Mouse (Mus musculus): ENCODE measurements around the gene Zbed6. TPM values are rescaled to one million over a fixed set of nuclear protein-coding genes. Genes with fewer than 3 reads are reported as not detected.
"Not testable (repeated sequence)": the region's sequence is repeated elsewhere in the genome, so short reads cannot be mapped to it uniquely, and the experiment has no call there.

Zbed6 gene
- polyA plus RNA-seq, 1 experiment from 2014 or later: not detected

- no peaks in the 10 kb centered on the region for H3K27me3 ChIP-seq (replicated peaks; ENCODE audit: control insufficient read depth, insufficient read depth, low read length)
- H3K4me2 ChIP-seq (ENCODE audit: low read length): no peak overlapping the region
- no peak for ATAC-seq
- WGBS: 30% methylated on average over 7 of the region's 7 CpGs
- H3K27ac ChIP-seq (ENCODE audit: low read depth, low read length): no peak overlapping the region
- no peak overlapping the region for H3K9ac ChIP-seq (ENCODE audit: low read depth, low read length)
- no peaks in the 10 kb centered on the region for H3K36me3 ChIP-seq (ENCODE audit: control insufficient read depth, insufficient read depth, low read length)
- H3K4me1 ChIP-seq (ENCODE audit: control insufficient read depth, insufficient read depth, low read depth, low read length): no peaks in the 10 kb centered on the region
- H3K9me3 ChIP-seq (ENCODE audit: control insufficient read depth, low read length): no peaks in the 10 kb centered on the region
- H3K4me3 ChIP-seq (ENCODE audit: low read length): no peak overlapping the region
Observed at GRCm38 (mm10) chr1:133667721-133668120, 7.0 kb upstream of the Zbed6 start.

GRCm38 (mm10) chr1:133665713-133666112 lies 5.0 kb upstream of the Zbed6 start:
- not testable (repeated sequence) for H3K4me1 ChIP-seq (ENCODE audit: control insufficient read depth, insufficient read depth, low read depth, low read length); H3K4me2 ChIP-seq (ENCODE audit: low read length); ATAC-seq; H3K9ac ChIP-seq (ENCODE audit: low read depth, low read length); H3K36me3 ChIP-seq (ENCODE audit: control insufficient read depth, insufficient read depth, low read length); H3K4me3 ChIP-seq (ENCODE audit: low read length); H3K9me3 ChIP-seq (ENCODE audit: control insufficient read depth, low read length); H3K27ac ChIP-seq (ENCODE audit: low read depth, low read length); H3K27me3 ChIP-seq (replicated peaks; ENCODE audit: control insufficient read depth, insufficient read depth, low read length)
- WGBS: 90% methylated on average over 7 of the region's 8 CpGs

DNA sequence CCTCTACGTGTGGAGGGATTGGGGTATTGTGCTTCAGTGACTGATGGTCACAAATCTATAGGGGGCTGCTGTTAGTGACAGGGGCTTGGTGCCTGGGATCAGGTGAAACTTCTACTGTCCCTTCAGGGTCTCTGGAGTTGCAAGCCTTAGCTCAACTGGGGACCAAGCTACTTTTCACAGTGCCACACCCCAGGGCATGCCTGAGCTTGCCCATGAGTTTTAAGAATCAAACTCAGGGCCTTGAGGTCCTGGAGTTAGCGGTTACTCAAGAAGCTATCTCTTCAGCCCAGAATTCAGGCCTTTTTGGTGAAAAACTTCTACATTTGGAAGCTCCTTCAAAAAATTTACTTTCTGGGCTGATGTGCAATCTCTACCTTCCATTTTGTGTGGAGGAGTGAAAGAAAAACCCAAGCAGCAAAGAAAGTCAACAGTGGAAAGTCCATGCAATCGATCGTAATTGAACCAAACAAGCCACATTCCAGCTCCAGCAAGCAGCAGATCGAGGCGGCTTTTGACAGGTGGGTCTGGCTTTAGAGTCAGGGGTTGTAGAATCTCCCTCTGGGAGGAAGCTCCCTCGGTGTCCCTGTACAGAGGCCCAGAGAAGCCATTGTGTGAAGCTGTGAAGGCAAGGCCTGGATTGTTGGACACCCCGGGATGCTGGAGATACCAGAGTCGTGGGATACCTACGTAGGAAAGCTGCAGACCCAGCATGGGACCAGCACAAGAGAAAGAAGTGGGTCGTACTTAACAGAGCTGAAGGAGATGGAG lies 3.7 kb upstream of the Zbed6 start:
- Histone ChIP-seq H3K4me3 (ENCODE audit: low read length) (no peak overlapping the region), H3K9ac (ENCODE audit: low read depth, low read length) (no peak overlapping the region), H3K27ac (ENCODE audit: low read depth, low read length) (no peak overlapping the region), H3K4me1 (ENCODE audit: control insufficient read depth, insufficient read depth, low read depth, low read length) (peaks cover 7% of the 10 kb centered on the region), H3K27me3 (replicated peaks; ENCODE audit: control insufficient read depth, insufficient read depth, low read length) (no peaks in the 10 kb centered on the region), H3K4me2 (ENCODE audit: low read length) (no peak overlapping the region), H3K36me3 (ENCODE audit: control insufficient read depth, insufficient read depth, low read length) (no peaks in the 10 kb centered on the region), H3K9me3 (ENCODE audit: control insufficient read depth, low read length) (no peaks in the 10 kb centered on the region)
- WGBS: 62% methylated on average over 11 of the region's 11 CpGs
- ATAC-seq: no peak

GRCm38 (mm10) chr1:133663427-133663826 lies 2.7 kb upstream of the Zbed6 start:
- no peak overlapping the region for H3K9ac ChIP-seq (ENCODE audit: low read depth, low read length)
- no peak overlapping the region for H3K4me2 ChIP-seq (ENCODE audit: low read length)
- no peak for ATAC-seq
- H3K4me1 ChIP-seq (ENCODE audit: control insufficient read depth, insufficient read depth, low read depth, low read length): peaks cover 15% of the 10 kb centered on the region
- no peak overlapping the region for H3K27ac ChIP-seq (ENCODE audit: low read depth, low read length)
- no peak overlapping the region for H3K4me3 ChIP-seq (ENCODE audit: low read length)
- no peaks in the 10 kb centered on the region for H3K36me3 ChIP-seq (ENCODE audit: control insufficient read depth, insufficient read depth, low read length)
- H3K27me3 ChIP-seq (replicated peaks; ENCODE audit: control insufficient read depth, insufficient read depth, low read length): no peaks in the 10 kb centered on the region
- WGBS: 75% methylated on average over 4 of the region's 4 CpGs
- H3K9me3 ChIP-seq (ENCODE audit: control insufficient read depth, low read length): no peaks in the 10 kb centered on the region

DNA sequence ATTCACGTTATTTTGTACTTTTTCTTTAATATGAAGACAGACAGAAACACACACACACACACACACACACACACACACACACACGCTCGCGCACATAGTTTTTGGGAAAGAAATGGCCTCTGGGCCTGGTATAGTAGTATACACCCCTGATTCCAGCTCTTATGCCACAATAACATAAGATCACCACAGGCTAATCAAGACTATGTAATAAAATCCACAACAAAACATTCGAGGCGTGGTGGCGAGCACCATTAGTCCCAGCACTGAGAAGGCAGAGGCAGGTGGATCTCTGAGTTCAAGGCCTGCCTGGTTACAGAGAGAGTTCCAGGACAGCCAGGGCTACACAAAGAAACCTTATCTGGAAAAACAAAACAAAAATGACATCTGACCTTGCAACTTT lies 2.3 kb upstream of the Zbed6 start:
- WGBS: 94% methylated on average over 7 of the region's 7 CpGs
- Histone ChIP-seq H3K4me2 (ENCODE audit: low read length) (no peak overlapping the region), H3K4me3 (ENCODE audit: low read length) (no peak overlapping the region), H3K9me3 (ENCODE audit: control insufficient read depth, low read length) (no peaks in the 10 kb centered on the region), H3K9ac (ENCODE audit: low read depth, low read length) (no peak overlapping the region), H3K4me1 (ENCODE audit: control insufficient read depth, insufficient read depth, low read depth, low read length) (peaks cover 20% of the 10 kb centered on the region), H3K27me3 (replicated peaks; ENCODE audit: control insufficient read depth, insufficient read depth, low read length) (no peaks in the 10 kb centered on the region), H3K36me3 (ENCODE audit: control insufficient read depth, insufficient read depth, low read length) (no peaks in the 10 kb centered on the region), H3K27ac (ENCODE audit: low read depth, low read length) (no peak overlapping the region)
- ATAC-seq: no peak

GRCm38 (mm10) chr1:133661203-133661933 lies 683 bp upstream of the Zbed6 start, which contains the start of gene Gm38394:
Gm38394 (minus strand) TSS chr1:133661318.
- peak; percentile 99 for ATAC-seq
- Histone ChIP-seq H3K4me1 (ENCODE audit: control insufficient read depth, insufficient read depth, low read depth, low read length) (peaks cover 34% of the 10 kb centered on the region), H3K4me3 (ENCODE audit: low read length) (peak within 1 kb of the TSS; percentile 77), H3K9me3 (ENCODE audit: control insufficient read depth, low read length) (no peaks in the 10 kb centered on the region), H3K4me2 (ENCODE audit: low read length) (peak within 1 kb of the TSS; percentile 95), H3K27ac (ENCODE audit: low read depth, low read length) (peak within 1 kb of the TSS; percentile 93), H3K9ac (ENCODE audit: low read depth, low read length) (peak within 1 kb of the TSS; percentile 87), H3K36me3 (ENCODE audit: control insufficient read depth, insufficient read depth, low read length) (no peaks in the 10 kb centered on the region), H3K27me3 (replicated peaks; ENCODE audit: control insufficient read depth, insufficient read depth, low read length) (no peaks in the 10 kb centered on the region)
- WGBS: 2% methylated on average over 26 of the region's 26 CpGs

DNA sequence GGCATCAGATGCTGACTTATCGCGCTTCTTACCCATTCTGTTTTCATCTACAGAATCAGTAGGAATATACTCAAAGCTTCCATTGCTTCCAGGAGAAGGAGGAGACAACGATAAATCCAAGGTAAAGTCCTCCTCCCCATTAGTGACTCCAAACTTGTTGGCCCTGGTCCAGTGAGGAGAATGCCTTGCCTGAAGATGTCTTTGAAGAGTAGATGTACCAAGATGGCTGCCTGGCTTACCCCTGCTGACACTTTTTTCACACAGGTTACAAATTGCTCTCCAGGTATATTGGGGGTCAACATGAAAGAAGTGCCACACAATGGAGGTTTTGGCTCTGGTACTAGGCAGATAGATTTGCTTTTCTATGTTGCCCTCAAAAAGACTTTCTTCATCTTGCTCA lies 1.8 kb downstream of the Zbed6 start:
- H3K4me1 ChIP-seq (ENCODE audit: control insufficient read depth, insufficient read depth, low read depth, low read length): peaks cover 34% of the 10 kb centered on the region

GRCm38 (mm10) chr1:133656811-133657210 lies 3.9 kb downstream of the Zbed6 start:
- Histone ChIP-seq H3K9ac (ENCODE audit: low read depth, low read length) (no peak overlapping the region), H3K9me3 (ENCODE audit: control insufficient read depth, low read length) (no peaks in the 10 kb centered on the region), H3K36me3 (ENCODE audit: control insufficient read depth, insufficient read depth, low read length) (peaks cover 3% of the 10 kb centered on the region; the same call in 1 of the 2 replicates), H3K27ac (ENCODE audit: low read depth, low read length) (no peak overlapping the region), H3K4me2 (ENCODE audit: low read length) (peak overlapping the region; percentile 6; the same call in 1 of the 2 replicates), H3K4me1 (ENCODE audit: control insufficient read depth, insufficient read depth, low read depth, low read length) (peaks cover 38% of the 10 kb centered on the region), H3K27me3 (replicated peaks; ENCODE audit: control insufficient read depth, insufficient read depth, low read length) (no peaks in the 10 kb centered on the region), H3K4me3 (ENCODE audit: low read length) (no peak overlapping the region)
- WGBS: 62% methylated on average over 5 of the region's 5 CpGs
- no peak for ATAC-seq

More for the DNA sequence above, 1.8 kb downstream of the Zbed6 start:
- H3K27ac ChIP-seq (ENCODE audit: low read depth, low read length): no peak overlapping the region
- H3K4me3 ChIP-seq (ENCODE audit: low read length): no peak overlapping the region
- no peak overlapping the region for H3K4me2 ChIP-seq (ENCODE audit: low read length)
- H3K27me3 ChIP-seq (replicated peaks; ENCODE audit: control insufficient read depth, insufficient read depth, low read length): no peaks in the 10 kb centered on the region
- H3K36me3 ChIP-seq (ENCODE audit: control insufficient read depth, insufficient read depth, low read length): peaks cover 3% of the 10 kb centered on the region; the same call in 1 of the 2 replicates
- no peak for ATAC-seq
- no peak overlapping the region for H3K9ac ChIP-seq (ENCODE audit: low read depth, low read length)
- no peaks in the 10 kb centered on the region for H3K9me3 ChIP-seq (ENCODE audit: control insufficient read depth, low read length)
- whole genome bisulfite sequencing: 83% methylated on average over 3 of the region's 3 CpGs

GRCm38 (mm10) chr1:133653033-133653432 lies 7.7 kb downstream of the Zbed6 start:
- Histone ChIP-seq H3K36me3 (ENCODE audit: control insufficient read depth, insufficient read depth, low read length) (peaks cover 3% of the 10 kb centered on the region; the same call in 1 of the 2 replicates), H3K9me3 (ENCODE audit: control insufficient read depth, low read length) (no peaks in the 10 kb centered on the region), H3K4me1 (ENCODE audit: control insufficient read depth, insufficient read depth, low read depth, low read length) (peaks cover 19% of the 10 kb centered on the region), H3K27ac (ENCODE audit: low read depth, low read length) (no peak overlapping the region), H3K27me3 (replicated peaks; ENCODE audit: control insufficient read depth, insufficient read depth, low read length) (no peaks in the 10 kb centered on the region), H3K9ac (ENCODE audit: low read depth, low read length) (no peak overlapping the region), H3K4me2 (ENCODE audit: low read length) (no peak overlapping the region), H3K4me3 (ENCODE audit: low read length) (no peak overlapping the region)
- no peak for ATAC-seq
- 98% methylated on average over 1 of the region's 1 CpGs for WGBS
